Mouse (Mus musculus) neural tube, embryonic 14.5 days (tissue): Measurements from ENCODE around the gene Erc2. TPM values are rescaled to one million over a fixed set of nuclear protein-coding genes. Genes with fewer than 3 reads are reported as not detected.

Experiments used
- ATAC-seq: fragments of 200-750 bp; cut with Nextera tagmentation; 2 replicates; pipeline ENCODE4 v1.8.0; 2017; ENCODE audit warnings: low read depth, mild to moderate bottlenecking, moderate TSS enrichment, moderate library complexity
- H3K27ac ChIP-seq: fragments of 300-500 bp; sonication (generic); 2 replicates; pipeline ENCODE4 v1.5.1; 2014; ENCODE audit warnings: low read depth, mild to moderate bottlenecking, control low read depth, low read length, moderate library complexity, mixed read lengths
- H3K27me3 ChIP-seq: fragments of 300-500 bp; sonication (generic); 2 replicates; pipeline ENCODE4 v1.6.1; 2014; ENCODE audit warnings: low read length; ENCODE audit not compliant: control insufficient read depth, insufficient read depth
- H3K36me3 ChIP-seq: fragments of 300-500 bp; sonication (generic); 2 replicates; pipeline ENCODE4 v1.6.1; 2014; ENCODE audit warnings: low read length, mixed read lengths; ENCODE audit not compliant: control insufficient read depth, insufficient read depth
- H3K4me1 ChIP-seq: fragments of 300-500 bp; sonication (generic); 2 replicates; pipeline ENCODE4 v1.6.1; 2014; ENCODE audit warnings: low read length; ENCODE audit not compliant: control insufficient read depth, insufficient read depth
- H3K4me2 ChIP-seq: fragments of 300-500 bp; sonication (generic); 2 replicates; pipeline ENCODE4 v1.6.1; 2014; ENCODE audit warnings: mild to moderate bottlenecking, low read depth, low read length, control low read depth
- H3K4me3 ChIP-seq: fragments of 300-500 bp; sonication (generic); 2 replicates; pipeline ENCODE4 v1.5.1; 2014; ENCODE audit warnings: low read depth, low read length, control low read depth, mixed read lengths
- H3K9ac ChIP-seq: fragments of 300-500 bp; sonication (generic); replicated peaks from 2 replicates; pipeline ENCODE4 v1.6.1; 2014; ENCODE audit warnings: low read depth, mild to moderate bottlenecking, control low read depth, low read length, mixed read lengths
- H3K9me3 ChIP-seq: fragments of 300-500 bp; sonication (generic); 2 replicates; pipeline ENCODE4 v1.6.1; 2016; ENCODE audit warnings: low read length; ENCODE audit not compliant: control insufficient read depth
- WGBS: fragments of 180-500 bp; shearing (Covaris S2); extraction: QIAGEN DNeasy Blood & Tissue Kit; methylation state at CpG from one replicate; pipeline ENCODE4 v1.1.7; 2014; 5-methylcytosine and 5-hydroxymethylcytosine counted together
- polyA plus RNA-seq: library from polyadenylated mRNA; unstranded; fragments of >200 nt; fragmentation: Nextera tagmentation; extraction: Ambion mirVana; gene quantifications from 2 replicates; pipeline ENCODE4 v1.2.1, GENCODE M21; 2014

Gene Erc2
- polyA plus RNA-seq, 1 experiment from 2014 or later, result 117 TPM

DNA sequence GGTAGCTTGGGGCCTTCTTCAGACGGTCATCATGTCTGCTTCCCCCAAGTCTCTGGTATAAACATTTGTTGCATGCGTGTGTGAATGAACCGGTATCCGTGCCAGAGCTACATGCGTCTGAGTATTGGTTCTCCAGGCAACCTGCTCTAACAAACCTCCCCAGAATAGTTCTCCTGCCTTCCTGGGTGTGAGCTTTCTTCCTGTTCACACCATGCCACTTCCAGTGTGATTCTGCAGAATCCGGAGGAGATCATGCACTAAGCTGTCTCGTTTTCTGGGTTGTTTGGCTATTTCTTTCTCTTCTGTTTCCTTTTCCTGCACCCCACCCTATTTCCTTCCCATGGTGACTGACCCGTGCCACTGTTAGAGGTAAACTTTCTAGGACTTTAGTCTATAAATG lies 105.3 kb downstream of the Erc2 start:
- no peaks in the 10 kb centered on the region for H3K27me3 ChIP-seq
- no peak overlapping the region for H3K4me2 ChIP-seq
- H3K4me1 ChIP-seq, result no peaks in the 10 kb centered on the region
- H3K4me3 ChIP-seq, result no peak overlapping the region
- H3K9ac ChIP-seq, result no peak overlapping the region
- H3K36me3 ChIP-seq, result no peaks in the 10 kb centered on the region
- ATAC-seq, result no peak
- H3K27ac ChIP-seq, result no peak overlapping the region
- 85% methylated on average over 8 of the region's 8 CpGs for WGBS
- H3K9me3 ChIP-seq, result no peaks in the 10 kb centered on the region

DNA sequence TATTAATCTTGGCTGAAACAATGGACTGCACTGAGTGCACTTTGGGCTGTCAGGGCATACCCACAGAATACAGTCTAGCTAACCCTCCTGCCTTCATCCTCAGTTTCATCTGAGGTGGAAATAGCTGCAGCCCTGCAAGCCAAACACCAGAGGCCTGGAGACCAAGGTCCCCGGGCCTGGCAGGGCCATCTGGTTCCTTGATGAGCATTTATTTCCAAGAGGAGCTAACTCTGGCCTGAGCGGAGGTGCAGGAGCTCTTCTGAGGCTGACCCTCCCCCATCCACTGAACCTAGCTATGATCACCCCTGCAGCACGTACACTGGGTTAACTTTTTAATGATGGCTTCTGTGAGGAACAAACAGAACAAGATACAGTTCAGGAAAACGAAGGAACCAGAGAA lies 108.9 kb downstream of the Erc2 start:
- no peak for ATAC-seq
- no peak overlapping the region for H3K27ac ChIP-seq

DNA sequence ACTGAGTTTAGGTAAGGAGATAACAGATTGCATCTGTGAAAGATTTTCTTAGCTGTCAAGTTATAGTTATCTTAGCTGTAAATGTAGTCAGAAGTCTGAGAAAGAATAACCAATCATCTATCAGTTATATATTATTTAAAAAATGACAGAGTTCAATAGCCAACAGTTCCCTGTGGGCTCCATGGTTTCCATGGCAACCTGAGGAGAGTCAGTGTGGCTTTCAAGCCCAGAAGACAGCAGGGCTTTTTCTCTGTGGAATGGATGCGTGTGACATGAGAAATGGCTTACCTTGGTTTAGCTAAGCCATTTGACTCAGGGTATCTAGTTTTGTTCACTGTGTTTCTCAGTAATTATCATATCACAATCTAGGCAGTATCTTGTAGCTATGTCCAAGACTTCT lies 117.2 kb downstream of the Erc2 start:
- no peaks in the 10 kb centered on the region for H3K36me3 ChIP-seq
- no peak overlapping the region for H3K27ac ChIP-seq
- H3K4me3 ChIP-seq, result no peak overlapping the region
- H3K9me3 ChIP-seq, result no peaks in the 10 kb centered on the region
- no peak overlapping the region for H3K4me2 ChIP-seq
- no peak for ATAC-seq
- no peak overlapping the region for H3K9ac ChIP-seq
- 19% methylated on average over 1 of the region's 1 CpGs for WGBS
- no peaks in the 10 kb centered on the region for H3K27me3 ChIP-seq
- H3K4me1 ChIP-seq, result no peaks in the 10 kb centered on the region

More for the DNA sequence above, 108.9 kb downstream of the Erc2 start:
- no peak overlapping the region for H3K4me2 ChIP-seq
- H3K9ac ChIP-seq, result no peak overlapping the region
- H3K36me3 ChIP-seq, result no peaks in the 10 kb centered on the region
- H3K9me3 ChIP-seq, result no peaks in the 10 kb centered on the region
- H3K4me1 ChIP-seq, result no peaks in the 10 kb centered on the region; the same call in 1 of the 2 replicates
- WGBS, result 26% methylated on average over 4 of the region's 4 CpGs
- no peaks in the 10 kb centered on the region for H3K27me3 ChIP-seq
- no peak overlapping the region for H3K4me3 ChIP-seq

DNA sequence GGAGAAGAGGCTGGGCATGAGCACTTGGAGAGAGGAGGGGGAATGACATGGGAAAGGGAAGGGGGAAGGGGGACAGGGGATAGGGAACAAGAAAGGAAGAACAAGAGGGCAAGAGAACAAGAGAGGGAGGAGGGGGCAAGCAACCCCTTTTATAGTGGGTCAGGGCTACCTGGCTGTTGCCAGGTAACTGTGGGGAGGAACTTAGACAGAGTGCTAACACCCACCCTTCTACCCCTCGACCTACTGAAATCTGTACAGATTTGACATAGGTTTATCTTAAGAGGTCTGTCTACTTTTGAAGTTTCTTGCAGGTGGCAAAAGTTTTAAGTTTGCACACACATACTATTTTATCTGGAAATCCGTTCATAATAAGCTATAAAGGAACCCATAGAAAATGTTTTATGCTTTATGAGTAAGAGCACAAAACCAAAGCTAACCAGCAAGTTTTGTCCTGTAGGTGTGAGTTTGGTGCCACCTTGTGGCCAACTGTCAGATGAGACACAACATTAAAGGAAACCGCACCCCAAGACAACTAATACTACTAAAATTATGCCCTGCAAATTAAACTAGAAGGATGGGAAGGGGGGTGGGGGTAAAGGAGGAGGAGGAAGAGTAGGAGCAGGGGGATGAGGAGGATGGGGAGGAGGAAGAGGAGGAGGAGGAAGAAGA lies 119.2 kb downstream of the Erc2 start:
- Histone ChIP-seq H3K36me3 (no peaks in the 10 kb centered on the region), H3K4me1 (no peaks in the 10 kb centered on the region), H3K27me3 (no peaks in the 10 kb centered on the region), H3K4me2 (no peak overlapping the region), H3K9ac (no peak overlapping the region), H3K27ac (no peak overlapping the region), H3K4me3 (no peak overlapping the region), H3K9me3 (no peaks in the 10 kb centered on the region)
- 25% methylated on average over 3 of the region's 3 CpGs for WGBS
- ATAC-seq, result no peak; the same call in 1 of the 2 replicates

DNA sequence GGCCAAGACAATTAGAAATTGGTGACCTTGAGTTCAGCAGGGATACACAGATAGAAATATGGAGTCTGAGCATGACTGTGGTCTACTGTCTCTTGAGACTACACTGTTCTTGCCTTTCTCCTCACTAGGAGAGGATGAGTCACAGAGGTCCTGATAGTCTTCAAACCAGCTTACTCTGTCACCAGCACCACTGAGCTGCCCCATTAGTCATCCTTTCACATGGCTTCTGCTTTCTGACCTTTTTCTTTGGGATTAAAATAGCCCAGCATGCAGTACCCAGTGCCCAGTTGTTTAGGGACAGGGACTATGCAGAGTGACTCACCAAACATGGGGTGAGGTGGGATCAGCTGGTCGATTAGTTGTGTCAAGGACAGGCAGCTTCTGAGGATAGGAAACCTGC lies 132.1 kb downstream of the Erc2 start:
- H3K36me3 ChIP-seq, result no peaks in the 10 kb centered on the region
- H3K27me3 ChIP-seq, result no peaks in the 10 kb centered on the region
- H3K9me3 ChIP-seq, result no peaks in the 10 kb centered on the region
- WGBS, result 89% methylated on average over 1 of the region's 1 CpGs
- no peak overlapping the region for H3K9ac ChIP-seq
- no peak overlapping the region for H3K27ac ChIP-seq
- no peaks in the 10 kb centered on the region for H3K4me1 ChIP-seq
- no peak overlapping the region for H3K4me3 ChIP-seq
- no peak for ATAC-seq
- H3K4me2 ChIP-seq, result no peak overlapping the region

DNA sequence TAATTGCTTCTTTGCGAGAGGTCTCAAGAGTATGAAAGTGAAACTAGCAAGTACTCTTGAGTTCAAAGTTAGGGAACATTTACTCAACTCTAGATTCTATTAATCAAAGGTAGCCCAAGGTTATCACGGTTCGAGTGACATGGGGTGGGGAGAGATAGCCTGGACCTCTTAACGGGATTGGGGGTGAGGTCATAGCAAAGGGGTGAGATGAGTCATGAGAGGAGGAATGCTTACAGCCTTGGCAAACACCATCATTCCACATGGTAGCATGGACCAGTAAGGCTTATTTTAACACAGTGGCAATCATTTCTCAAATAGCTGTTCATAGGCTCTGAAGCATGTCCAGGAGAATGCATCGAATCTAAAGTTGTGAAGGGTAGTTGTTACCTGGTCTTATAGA lies 134.7 kb downstream of the Erc2 start:
- 92% methylated on average over 5 of the region's 5 CpGs for WGBS
- Histone ChIP-seq H3K27me3 (no peaks in the 10 kb centered on the region), H3K4me3 (no peak overlapping the region), H3K36me3 (no peaks in the 10 kb centered on the region), H3K4me1 (no peaks in the 10 kb centered on the region), H3K4me2 (no peak overlapping the region), H3K9me3 (no peaks in the 10 kb centered on the region), H3K9ac (no peak overlapping the region), H3K27ac (no peak overlapping the region)
- no peak for ATAC-seq

DNA sequence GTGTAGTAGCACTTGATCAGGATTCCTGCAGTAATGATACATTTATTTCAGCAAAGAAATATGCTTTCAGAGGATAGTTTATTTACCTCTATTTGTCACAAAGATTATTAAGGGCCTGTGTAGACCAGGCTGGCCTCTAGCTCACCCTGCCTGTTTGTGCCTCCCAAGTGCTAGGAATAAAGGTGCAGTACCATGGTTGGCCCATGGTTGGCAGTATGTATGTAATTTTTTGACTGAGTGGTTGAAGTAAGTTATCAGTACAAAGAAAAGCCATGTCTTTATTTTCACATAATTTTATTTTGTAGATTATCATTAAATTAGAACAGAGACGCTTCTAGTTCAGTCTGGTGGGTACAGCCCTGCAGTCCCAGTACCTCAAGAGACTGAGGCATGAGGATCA lies 136.0 kb downstream of the Erc2 start:
- no peak for ATAC-seq
- 91% methylated on average over 1 of the region's 1 CpGs for WGBS

DNA sequence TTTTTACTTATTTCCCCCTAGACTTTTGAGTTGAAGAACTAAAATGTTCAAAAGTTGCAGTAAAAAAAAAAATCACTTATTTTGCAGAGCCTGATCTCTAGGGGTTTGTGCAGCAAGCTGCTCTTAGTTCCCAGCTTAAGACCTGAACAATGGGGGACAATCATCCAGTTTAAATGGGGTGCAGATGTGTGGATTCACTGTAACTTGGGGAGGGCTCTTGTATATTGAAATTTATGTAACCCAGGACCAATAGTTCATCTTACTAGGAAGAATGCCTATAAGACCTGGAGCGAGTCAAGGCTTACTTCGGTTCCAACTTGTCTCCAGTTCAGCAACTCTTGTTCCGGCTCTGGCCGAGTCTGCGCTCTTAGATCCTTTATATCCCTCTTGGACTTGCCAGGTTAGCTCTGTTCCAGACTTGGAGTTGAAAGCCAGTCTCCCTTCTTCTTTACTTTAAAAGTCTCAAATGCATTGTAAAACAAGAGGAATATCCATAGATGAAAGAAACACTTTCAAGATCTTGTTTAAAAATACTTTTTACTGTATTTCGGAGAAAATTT lies 136.9 kb downstream of the Erc2 start:
- WGBS, result 95% methylated on average over 6 of the region's 6 CpGs
- no peaks in the 10 kb centered on the region for H3K27me3 ChIP-seq
- H3K4me3 ChIP-seq, result no peak overlapping the region
- no peak overlapping the region for H3K4me2 ChIP-seq
- no peak overlapping the region for H3K9ac ChIP-seq
- no peaks in the 10 kb centered on the region for H3K9me3 ChIP-seq
- ATAC-seq, result no peak
- no peaks in the 10 kb centered on the region for H3K36me3 ChIP-seq
- no peaks in the 10 kb centered on the region for H3K4me1 ChIP-seq
- H3K27ac ChIP-seq, result no peak overlapping the region

More for the DNA sequence above, 136.0 kb downstream of the Erc2 start:
- Histone ChIP-seq H3K9me3 (no peaks in the 10 kb centered on the region), H3K27me3 (no peaks in the 10 kb centered on the region), H3K4me2 (no peak overlapping the region), H3K27ac (no peak overlapping the region), H3K4me3 (no peak overlapping the region), H3K9ac (no peak overlapping the region), H3K36me3 (no peaks in the 10 kb centered on the region), H3K4me1 (no peaks in the 10 kb centered on the region)

DNA sequence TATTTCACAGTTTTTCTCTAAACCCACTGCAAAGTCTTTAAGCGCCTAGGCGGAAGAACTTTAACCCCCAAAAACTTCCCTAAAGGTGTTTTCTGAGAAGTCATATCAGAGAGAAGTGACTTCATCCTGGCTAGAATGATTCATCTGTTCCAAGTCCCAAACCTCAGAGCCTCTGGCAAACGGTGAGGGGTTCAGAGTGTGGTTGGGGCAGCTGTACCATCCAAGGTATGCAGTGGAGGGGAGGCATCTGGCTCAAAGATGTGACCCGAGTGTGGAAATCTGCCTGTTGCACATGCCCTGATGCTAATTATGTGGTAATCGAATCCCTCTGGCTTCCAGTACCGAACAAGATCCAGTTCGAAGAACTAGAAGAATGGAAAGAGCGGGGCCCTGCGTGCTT lies 137.8 kb downstream of the Erc2 start:
- no peak overlapping the region for H3K4me2 ChIP-seq
- no peak overlapping the region for H3K9ac ChIP-seq
- no peak overlapping the region for H3K4me3 ChIP-seq
- H3K4me1 ChIP-seq, result no peaks in the 10 kb centered on the region
- ATAC-seq, result no peak
- H3K27ac ChIP-seq, result no peak overlapping the region
- no peaks in the 10 kb centered on the region for H3K9me3 ChIP-seq
- no peaks in the 10 kb centered on the region for H3K27me3 ChIP-seq
- no peaks in the 10 kb centered on the region for H3K36me3 ChIP-seq
- 90% methylated on average over 9 of the region's 9 CpGs for whole genome bisulfite sequencing
